15 mouse cellular contexts compared by ENCODE assay signal in genomic region chr10:83111046-83111445, GRCm38 (mm10).
DNase-seq lines count a peak whose midpoint lies in the region; ATAC-seq and TF ChIP-seq lines count a peak whose summit lies in the region.
"Had no signal": no experiment of that assay in that cellular context is flagged by ENCODE, and none has a peak within 500 bp of the region (broad histone marks: within the 10 kb centered on the region; RNA-seq: fewer than 3 reads in every experiment).

No protein-coding gene starts in this region.

- H3K27ac ChIP-seq in left cerebral cortex, adult 2 months: peak overlapping the region; percentile 11; the same call in 1 of the 2 replicates
- no peak overlapping the region for H3K27ac ChIP-seq in intestine, embryonic 15.5 days
- H3K27ac ChIP-seq: neural tube, embryonic 15.5 days had no signal

- H3K4me3 ChIP-seq in left cerebral cortex, adult 2 months: no peak overlapping the region
- H3K4me3 ChIP-seq in intestine, embryonic 15.5 days (replicated peaks): no peak overlapping the region
- H3K4me3 ChIP-seq: neural tube, embryonic 15.5 days had no signal

- intact Hi-C loops in left cerebral cortex, adult 2 months (cut with DNase I): no loop called here
- intact Hi-C loops in left cerebral cortex, postnatal 36 days (cut with DNase I): no loop called here

- DNase-seq in frontal cortex, postnatal 14 days (ENCODE audit: low spot score in 2 of 2): no peak
- DNase-seq in layer of hippocampus, adult 9-11 months: peak; percentile 51
- no peak for DNase-seq in layer of hippocampus, postnatal 10 days (ENCODE audit: low spot score in 2 of 2)
- no peak for DNase-seq in left cerebral cortex, adult 2 months (ENCODE audit: extremely low spot score in 1 of 2, low spot score in 2 of 2)
- DNase-seq in left cerebral cortex, postnatal 36 days (ENCODE audit: low spot score in 2 of 2): peak; percentile 31 to 44
- DNase-seq: gastrocnemius, postnatal 14 days; kidney, postnatal 36 days; liver; thymus, adult 2 months had no signal

- no peak overlapping the region for H3K4me2 ChIP-seq in intestine, embryonic 15.5 days (replicated peaks)
- H3K4me2 ChIP-seq: heart, embryonic 11.5 days; neural tube, embryonic 15.5 days had no signal

- H3K4me1 ChIP-seq in intestine, embryonic 15.5 days (replicated peaks): peaks cover 23% of the 10 kb centered on the region

- peak; percentile 47; the same call in 1 of the 2 replicates for ATAC-seq in frontal cortex, adult (ENCODE audit: low TSS enrichment)
- ATAC-seq in intestine, embryonic 15.5 days: no peak
- ATAC-seq: CD4-positive, CD25-positive, alpha-beta regulatory T cell, adult 4 months; intestine, postnatal 0 days had no signal

- no peak for TF ChIP-seq CTCF in left cerebral cortex, adult 2 months (IDR thresholded peaks at IDR 0.05)

- no peaks in the 10 kb centered on the region for H3K36me3 ChIP-seq in intestine, embryonic 15.5 days
- H3K36me3 ChIP-seq: neural tube, embryonic 15.5 days had no signal

- H3K9ac ChIP-seq in intestine, embryonic 15.5 days: no peak overlapping the region
- H3K9ac ChIP-seq: neural tube, embryonic 15.5 days had no signal

- WGBS in intestine, embryonic 15.5 days: 90% methylated on average over 6 of the region's 6 CpGs

- H3K27me3 ChIP-seq in intestine, embryonic 15.5 days (replicated peaks): no peaks in the 10 kb centered on the region
- H3K27me3 ChIP-seq: neural tube, embryonic 15.5 days had no signal

- no peaks in the 10 kb centered on the region for H3K9me3 ChIP-seq in intestine, embryonic 15.5 days
- H3K9me3 ChIP-seq: neural tube, embryonic 15.5 days had no signal

Comparison
In these comparisons a context has a peak if more than half of its experiments do, and no peak if none do; other contexts are left out.
1. DNase-seq: peak in layer of hippocampus, adult 9-11 months (single experiment) and left cerebral cortex, postnatal 36 days (2 of 2); none in frontal cortex, postnatal 14 days (0 of 2), layer of hippocampus, postnatal 10 days (0 of 2) and left cerebral cortex, adult 2 months (0 of 2).